Mouse (Mus musculus): ENCODE results near the gene Fam71a. TPM values are rescaled to one million over a fixed set of nuclear protein-coding genes. Genes with fewer than 3 reads are reported as not detected.

Gene Fam71a
- total and polyA plus RNA-seq, 3 experiments = not detected

- Histone ChIP-seq H3K9me3 (replicated peaks; ENCODE audit: low read length) (peaks cover 19% of the 10 kb centered on the region), H3K36me3 (replicated peaks in 1 of 2; ENCODE audit: control insufficient read depth in 1 of 2, insufficient read depth in 1 of 2, low read length in 1 of 2) (peaks cover 5 to 20% of the 10 kb centered on the region in 2 experiments), H3K27ac (ENCODE audit: insufficient read depth, low read depth) (peak overlapping the region; percentile 96), H3K27me3 (replicated peaks) (no peaks in the 10 kb centered on the region), H3K9ac (ENCODE audit: insufficient read depth, low read depth) (peak overlapping the region; percentile 95), H3K4me2 (ENCODE audit: insufficient read depth, low read depth, poor library complexity, severe bottlenecking) (peak overlapping the region; percentile 84; the same call in 1 of the 2 replicates), H3K4me3 (replicated peaks in 1 of 3; ENCODE audit: low read depth in 2 of 3, low read length in 2 of 3, poor library complexity in 1 of 3) (peak overlapping the region; percentile 80 to 92 (median 85)), H3K4me1 (ENCODE audit: control insufficient read depth in 1 of 2, insufficient read depth in 2 of 2) (peaks cover 10 to 53% of the 10 kb centered on the region in 2 experiments), H3K79me2 (replicated peaks; ENCODE audit: control insufficient read depth, extremely low read depth, insufficient read depth, poor library complexity, severe bottlenecking) (peaks cover 39% of the 10 kb centered on the region)
- in situ Hi-C loops (cut with MboI; ENCODE audit: low pct_ligation_motif_present, low pct_unique_long_range_greater_than_20kb, low sequenced_read_pairs) (loop anchor here (5.0 to 10.0 kb wide), 2 partner anchors 88 to 100 kb away; partner anchors contain the start of gene Batf3), dilution Hi-C loops (cut with MboI; ENCODE audit: extremely low pct_ligation_motif_present, extremely low pct_unique_long_range_greater_than_20kb, low sequenced_read_pairs) (no loop called here)
- TF ChIP-seq SMC3 (IDR thresholded peaks at IDR 0.05; ENCODE audit: low read depth, low read length) (peak; percentile 71), BHLHE40 (IDR thresholded peaks at IDR 0.05; ENCODE audit: low read depth, low read length) (0 out of 2 replicates have a peak, but pooled peaks have one; percentile 47), UBTF (IDR thresholded peaks at IDR 0.05; ENCODE audit: low read depth, low read length) (peak; percentile 96; the same call in 1 of the 2 replicates), HCFC1 (IDR thresholded peaks at IDR 0.05; ENCODE audit: low read depth, low read length) (peak; percentile 38; the same call in 1 of the 2 replicates), TBP (conservative IDR thresholded peaks at IDR 0.05; ENCODE audit: low read depth, low read length) (0 out of 2 replicates have a peak, but pooled peaks have one; percentile 43), TCF12 (IDR thresholded peaks at IDR 0.05; ENCODE audit: low read depth, low read length) (peak; percentile 50; the same call in 1 of the 2 replicates), NELFE (IDR thresholded peaks at IDR 0.05; ENCODE audit: low read depth, low read length) (no peak; the same call in none of the 2 replicates), ETS1 (conservative IDR thresholded peaks at IDR 0.05; ENCODE audit: low read depth, low read length) (0 out of 2 replicates have a peak, but pooled peaks have one; percentile 21), CHD1 (IDR thresholded peaks at IDR 0.05; ENCODE audit: low read depth, low read length) (no peak; the same call in 1 of the 2 replicates), MYC (IDR thresholded peaks at IDR 0.05; ENCODE audit: low read depth, low read length) (no peak), MXI1 (IDR thresholded peaks at IDR 0.05; ENCODE audit: low read depth, low read length) (peak; percentile 83), RCOR1 (conservative IDR thresholded peaks at IDR 0.05; ENCODE audit: low read depth, low read length) (0 out of 2 replicates have a peak, but pooled peaks have one; percentile 4), MAX (IDR thresholded peaks at IDR 0.05; ENCODE audit: low read length) (peak; percentile 15; the same call in 1 of the 2 replicates), IRF4 (IDR thresholded peaks at IDR 0.05; ENCODE audit: low read depth, low read length) (peak; percentile 70), MEF2A (IDR thresholded peaks at IDR 0.05; ENCODE audit: borderline replicate concordance, low read depth, low read length) (peak; percentile 52; the same call in 1 of the 2 replicates), RAD21 (IDR thresholded peaks at IDR 0.05; ENCODE audit: low read depth, low read length) (peak; percentile 48), CTCF (conservative IDR thresholded peaks at IDR 0.05 in 1 of 2, IDR thresholded peaks at IDR 0.05 in 1 of 2; ENCODE audit: low read depth in 2 of 2, low read length in 2 of 2) (peak in 1 of 2 experiments; percentile 81; a peak in 2 of 4 replicates), NRF1 (IDR thresholded peaks at IDR 0.05; ENCODE audit: low read depth, low read length) (0 out of 2 replicates have a peak, but pooled peaks have one; percentile 31), JUND (conservative IDR thresholded peaks at IDR 0.05; ENCODE audit: low read depth, low read length) (no peak), SIN3A (IDR thresholded peaks at IDR 0.05; ENCODE audit: low read length) (peak; percentile 76; the same call in 1 of the 2 replicates), POLR2A (IDR thresholded peaks at IDR 0.05; ENCODE audit: low read depth, low read length) (no peak)
- DNase-seq (ENCODE audit: extremely low read depth) = peak; percentile 63
These were observed 18.0 kb upstream of the Fam71a start for GRCm38 (mm10) chr1:191182431-191183162.

All from CH12.LX (cell line).